Mouse (Mus musculus) kidney, postnatal 36 days (tissue): Measurements from ENCODE around the gene Mrpl27.
"Not testable (repeated sequence)": the region's sequence is repeated elsewhere in the genome, so short reads cannot be mapped to it uniquely, and the experiment has no call there.

Experiments
- DNase-seq, 2 experiments: peaks; one replicate each; pipeline ENCODE4 v3.0.0; 2021 to 2022; ENCODE audit warnings: mixed read lengths in 2 of 2

The Mrpl27 gene

DNA sequence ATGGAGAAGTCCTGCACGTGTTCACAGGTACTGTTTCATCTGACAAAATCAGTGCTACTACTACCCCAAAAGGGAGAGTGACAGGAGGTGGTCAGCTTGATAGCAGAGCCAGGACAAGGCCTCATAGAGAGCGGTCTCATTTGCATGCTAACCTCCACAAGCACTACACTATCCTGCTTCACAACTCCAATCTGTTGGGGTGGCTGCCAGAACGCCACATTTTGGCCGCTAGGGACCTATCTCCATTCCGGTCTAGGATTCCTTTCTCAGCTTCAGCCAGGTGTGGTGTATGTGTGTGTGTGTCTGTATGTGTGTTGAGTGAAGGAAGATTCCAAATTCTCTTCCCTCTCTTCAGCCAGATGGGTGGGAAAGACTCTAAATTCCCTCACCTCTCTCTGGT, 21.9 kb downstream of the Mrpl27 start:
- DNase-seq = peak in 1 of 2 experiments; percentile 32

DNA sequence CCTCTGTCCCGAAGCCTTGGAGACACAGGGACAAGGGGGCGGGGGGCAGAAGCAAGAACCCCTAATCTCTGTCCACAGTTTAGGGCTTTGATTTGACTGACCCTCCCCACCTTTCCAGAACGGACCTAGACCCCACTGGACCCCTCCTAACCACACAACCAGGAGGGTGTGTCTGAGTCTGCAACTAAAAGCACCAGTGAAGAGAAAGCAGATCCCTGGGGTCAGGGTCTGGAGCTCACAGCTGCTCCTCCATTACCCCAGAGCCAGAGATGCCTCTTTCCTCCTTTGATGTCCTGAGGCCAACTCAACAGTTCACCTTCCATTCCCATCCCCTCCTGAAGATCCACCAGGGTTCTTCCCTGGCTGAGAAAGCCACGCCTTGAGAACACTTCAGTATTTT, 22.7 kb downstream of the Mrpl27 start:
- no peak for DNase-seq

DNA sequence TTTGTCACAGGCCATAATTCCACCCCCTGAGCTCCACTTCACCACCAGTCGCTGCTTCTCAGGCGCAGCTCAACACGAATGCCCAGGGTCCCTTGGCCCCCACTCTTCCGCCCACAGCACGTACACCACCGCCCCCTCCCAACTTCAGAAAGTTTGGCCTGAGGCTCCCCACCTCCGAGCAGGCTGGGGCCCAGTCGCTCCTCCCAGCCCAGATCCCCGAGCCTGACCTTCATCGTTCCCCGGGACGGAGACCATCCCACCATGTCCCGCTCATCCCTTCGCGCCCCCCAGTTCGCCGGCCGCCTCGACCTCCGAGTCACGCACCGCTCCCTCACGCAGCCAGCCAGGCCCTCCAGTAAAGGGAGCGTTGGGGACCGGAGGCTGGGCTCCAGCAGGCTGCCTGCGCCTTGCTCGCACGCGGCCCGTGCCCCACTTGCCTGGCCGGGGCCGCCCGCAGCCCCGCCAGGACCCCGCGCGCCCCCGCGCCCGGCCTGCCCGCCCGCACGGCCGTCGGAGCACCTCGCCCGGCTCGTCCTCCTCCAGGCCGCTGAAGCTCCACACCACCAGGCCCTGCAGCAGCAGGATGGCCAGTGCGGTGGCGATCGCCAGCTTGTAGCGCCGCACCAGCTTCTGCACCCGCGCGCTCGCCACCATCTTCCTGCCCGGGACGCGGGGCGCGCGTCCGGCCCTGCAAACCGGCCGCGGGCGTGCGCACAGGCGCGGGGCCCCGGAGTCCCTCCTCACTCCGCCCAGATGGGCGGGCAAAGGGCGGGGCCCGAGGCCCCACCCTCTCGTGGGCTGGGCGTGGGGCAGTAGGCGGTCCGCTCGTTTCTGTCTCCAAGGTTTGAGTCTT, 23.4 kb downstream of the Mrpl27 start, which contains the start of gene Xylt2:
TSS of gene Xylt2 (minus strand) at position 762 of the 853 bp plus-strand sequence.
- DNase-seq = peak; percentile 91 to 96

DNA sequence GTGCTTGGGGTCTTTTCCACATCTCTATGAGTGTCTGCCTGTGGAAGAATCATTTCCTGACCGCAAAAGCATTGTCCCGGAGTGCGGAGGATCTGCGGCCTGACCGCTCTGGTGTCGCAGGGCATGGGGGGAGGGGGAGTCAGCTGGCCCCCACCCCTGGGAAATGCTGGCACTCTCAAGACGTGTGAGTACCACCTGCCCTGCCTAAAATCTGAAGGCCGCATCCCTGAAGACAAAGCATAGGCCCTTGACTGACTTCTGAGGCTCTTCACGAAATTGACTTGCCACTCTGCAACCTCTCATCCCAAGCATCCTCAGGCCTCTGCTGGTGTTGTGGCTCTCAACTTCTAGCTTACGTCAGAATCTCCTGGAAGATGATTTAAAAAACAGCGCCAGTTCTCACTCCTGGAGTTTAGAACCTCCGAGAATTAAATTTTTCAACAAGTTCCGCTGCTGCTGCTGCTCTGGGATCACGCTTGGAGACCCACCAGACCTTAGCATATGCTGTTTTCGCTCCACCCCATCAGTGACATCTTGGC, 24.1 kb downstream of the Mrpl27 start:
- no peak for DNase-seq

DNA sequence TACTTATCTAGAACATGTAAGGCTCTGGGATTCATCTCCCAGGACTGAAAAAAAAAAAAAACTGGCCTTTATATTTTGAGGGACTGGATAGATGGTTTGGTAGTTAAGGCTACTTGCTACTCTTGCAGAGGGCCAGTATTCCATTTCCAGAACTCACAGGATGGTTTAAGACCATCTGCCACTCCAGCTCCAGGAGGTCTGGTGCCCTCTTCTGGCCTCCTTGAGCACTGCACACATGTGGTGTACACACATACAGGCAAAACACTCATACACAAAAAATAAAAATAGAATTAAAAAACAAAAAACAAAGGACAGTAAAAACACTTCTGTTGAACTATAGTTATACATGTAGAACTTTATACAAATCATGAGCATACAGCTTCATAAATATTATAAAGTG, 27.1 kb downstream of the Mrpl27 start:
- no peak for DNase-seq

DNA sequence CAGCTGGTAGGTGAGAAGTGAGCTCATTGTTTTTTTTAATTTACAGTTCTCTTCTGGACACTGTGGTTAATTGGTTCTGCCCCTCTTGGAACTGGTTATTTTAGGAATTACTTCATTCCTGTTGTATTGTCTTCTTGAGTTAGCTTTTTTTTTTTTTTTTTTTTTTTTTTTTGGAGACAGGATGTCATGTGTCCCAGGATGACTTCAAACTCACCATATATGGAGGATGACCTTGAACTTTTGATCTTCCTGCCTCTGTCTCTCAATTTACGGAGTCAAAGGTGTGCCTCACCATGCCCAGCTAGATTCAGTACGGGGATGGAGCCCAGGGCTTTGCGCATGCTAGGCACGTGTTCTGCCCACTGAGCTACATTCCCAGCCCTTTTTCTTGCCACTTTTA, 28.1 kb downstream of the Mrpl27 start:
- DNase-seq = peak in 1 of 2 experiments; percentile 21

DNA sequence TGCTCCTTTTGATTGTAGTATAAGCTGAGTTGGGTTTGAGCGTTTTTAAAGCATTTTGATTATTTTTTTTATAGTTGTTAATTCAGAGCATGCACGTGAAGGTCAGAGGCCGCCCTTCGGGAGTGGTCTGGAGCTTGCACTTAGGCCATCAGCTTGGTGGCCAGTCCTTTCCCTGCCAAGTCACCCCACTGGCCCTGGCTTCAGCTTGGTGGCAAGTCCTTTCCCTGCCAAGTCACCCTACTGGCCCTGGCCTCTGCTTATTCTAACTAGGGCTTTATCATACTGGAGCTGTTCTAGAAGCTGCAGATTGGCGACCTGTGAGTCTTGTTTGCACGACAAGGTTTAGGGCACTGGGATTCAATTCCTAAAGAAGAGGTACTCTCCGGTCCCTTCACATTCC, 28.9 kb downstream of the Mrpl27 start:
- no peak for DNase-seq

DNA sequence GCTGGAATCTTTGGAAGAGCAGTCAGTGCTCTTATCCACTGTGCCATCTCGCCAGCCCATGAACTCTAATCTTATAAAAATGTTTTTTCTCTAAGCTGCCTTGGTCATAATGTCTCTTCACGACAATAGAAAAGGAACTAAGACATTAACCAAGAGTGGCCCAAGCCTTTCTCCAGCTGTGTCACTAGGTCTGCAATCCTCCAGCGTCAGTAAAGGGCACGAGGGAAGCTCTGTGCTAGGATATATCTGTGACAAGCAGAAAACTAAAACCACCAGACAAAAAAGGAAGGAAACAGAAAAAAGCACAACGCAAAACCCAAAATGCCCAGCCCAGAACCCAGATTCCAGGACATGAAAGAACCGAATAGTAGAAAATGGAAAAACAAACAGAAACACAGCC, 33.6 kb downstream of the Mrpl27 start:
- no peak for DNase-seq

DNA sequence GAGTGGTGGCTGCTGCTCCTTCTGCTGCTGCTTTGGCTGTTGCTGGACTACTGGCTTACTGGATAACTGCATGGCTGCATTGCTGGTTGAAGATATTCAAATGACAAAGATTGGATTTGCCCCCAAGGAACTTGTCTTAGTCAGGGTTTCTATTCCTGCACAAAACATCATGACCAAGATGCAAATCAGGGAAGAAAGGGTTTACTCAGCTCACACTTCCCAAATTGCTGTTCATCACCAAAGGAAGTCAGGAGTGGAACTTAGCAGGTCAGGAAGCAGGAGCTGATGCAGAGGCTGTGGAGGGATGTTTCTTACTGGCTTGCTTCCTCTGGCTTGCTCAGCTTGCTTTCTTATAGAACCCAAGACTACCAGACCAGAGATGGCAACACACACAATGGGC, 38.9 kb downstream of the Mrpl27 start:
- not testable (repeated sequence) for DNase-seq

DNA sequence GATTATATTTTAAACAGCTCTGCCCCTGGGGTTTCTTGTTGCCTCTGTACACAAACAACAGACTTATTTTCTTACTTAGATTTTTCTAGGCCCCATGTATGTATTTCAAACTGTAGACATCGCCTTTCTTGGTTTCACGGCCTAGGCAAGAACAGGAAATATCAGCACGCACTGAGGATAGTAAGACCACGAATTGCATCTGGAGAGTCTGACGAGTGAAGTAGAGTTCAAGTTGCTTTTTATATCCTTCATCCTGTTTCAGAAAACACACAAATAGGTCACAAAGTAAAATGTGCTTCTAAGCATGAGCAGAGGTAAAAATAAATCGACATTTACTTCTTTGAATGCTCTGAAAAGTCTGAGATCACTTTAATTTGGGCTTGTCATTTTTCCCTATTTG, 41.9 kb downstream of the Mrpl27 start:
- no peak for DNase-seq

DNA sequence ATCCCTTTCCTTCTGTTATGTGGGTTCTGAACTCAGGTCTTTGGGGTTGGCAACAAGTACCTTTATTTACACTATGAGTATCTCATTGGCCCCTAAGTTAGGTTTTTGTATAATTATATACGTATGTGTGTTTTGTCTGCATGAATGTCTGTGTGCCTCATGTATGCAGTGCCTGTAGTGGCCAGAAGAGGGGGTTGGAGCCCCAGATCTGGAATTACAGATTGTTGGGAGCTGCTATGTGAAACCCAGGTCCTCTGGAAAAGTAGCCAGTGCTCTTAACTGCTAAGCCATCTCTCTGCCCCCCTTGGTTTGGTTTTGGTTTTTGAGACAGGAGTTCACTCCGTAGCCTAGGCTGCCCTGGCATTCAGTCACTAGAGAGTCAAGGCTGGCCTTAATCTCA, 43.6 kb downstream of the Mrpl27 start:
- no peak for DNase-seq

DNA sequence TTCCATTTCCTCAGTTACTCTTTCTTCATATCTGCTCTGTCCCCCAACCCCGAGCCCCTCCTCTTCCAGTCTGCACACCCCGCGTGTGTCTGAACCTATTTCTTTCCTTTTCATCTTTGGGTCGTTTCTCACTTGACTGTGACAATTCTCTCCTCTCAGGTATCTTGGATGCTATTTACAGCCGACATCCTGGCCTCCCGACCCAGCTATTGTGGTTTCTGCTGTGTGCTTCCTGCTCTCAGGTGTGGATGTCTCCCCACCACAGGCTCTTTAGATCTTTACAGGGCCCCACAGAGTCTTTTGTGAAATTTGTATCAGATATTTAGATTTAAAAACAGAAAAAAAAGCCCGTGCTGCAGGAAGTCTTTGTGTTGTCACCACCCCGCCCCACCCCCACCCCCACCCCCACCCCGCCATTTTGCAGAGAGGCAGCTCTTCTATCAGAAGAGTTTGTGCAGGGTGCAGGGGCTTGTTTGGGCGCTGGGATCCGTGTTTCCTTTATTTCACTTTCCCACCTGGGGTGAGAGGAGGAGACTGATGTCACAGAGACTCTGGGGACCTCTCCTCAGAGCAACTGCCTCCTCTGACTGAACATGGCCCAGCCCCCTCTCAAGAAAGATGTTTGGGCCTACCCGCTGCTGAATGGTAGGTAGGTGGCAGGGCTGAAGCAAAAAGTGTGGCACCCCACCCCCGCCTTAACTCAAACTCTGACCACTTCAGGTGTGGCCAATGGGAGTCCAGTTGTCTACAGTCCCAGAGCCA, 44.3 kb downstream of the Mrpl27 start:
- DNase-seq = no peak

DNA sequence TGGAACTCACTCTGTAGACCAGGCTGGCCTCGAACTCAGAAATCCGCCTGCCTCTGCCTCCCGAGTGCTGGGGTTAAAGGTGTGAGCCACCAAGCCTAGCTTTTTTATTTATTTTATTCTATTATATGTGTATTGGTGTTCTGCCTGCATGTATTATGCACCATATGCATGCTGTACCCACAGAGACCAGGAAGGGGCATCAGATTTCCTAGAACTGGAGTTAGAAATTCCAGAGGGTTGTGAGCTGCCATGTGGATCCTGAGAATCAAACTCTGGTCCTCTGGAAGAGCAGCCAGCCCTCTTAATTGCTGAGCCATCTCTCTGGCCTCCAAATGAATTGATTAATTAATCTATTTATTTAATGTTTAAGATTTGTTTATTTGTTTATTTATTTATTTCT, 45.8 kb downstream of the Mrpl27 start:
- no peak for DNase-seq

DNA sequence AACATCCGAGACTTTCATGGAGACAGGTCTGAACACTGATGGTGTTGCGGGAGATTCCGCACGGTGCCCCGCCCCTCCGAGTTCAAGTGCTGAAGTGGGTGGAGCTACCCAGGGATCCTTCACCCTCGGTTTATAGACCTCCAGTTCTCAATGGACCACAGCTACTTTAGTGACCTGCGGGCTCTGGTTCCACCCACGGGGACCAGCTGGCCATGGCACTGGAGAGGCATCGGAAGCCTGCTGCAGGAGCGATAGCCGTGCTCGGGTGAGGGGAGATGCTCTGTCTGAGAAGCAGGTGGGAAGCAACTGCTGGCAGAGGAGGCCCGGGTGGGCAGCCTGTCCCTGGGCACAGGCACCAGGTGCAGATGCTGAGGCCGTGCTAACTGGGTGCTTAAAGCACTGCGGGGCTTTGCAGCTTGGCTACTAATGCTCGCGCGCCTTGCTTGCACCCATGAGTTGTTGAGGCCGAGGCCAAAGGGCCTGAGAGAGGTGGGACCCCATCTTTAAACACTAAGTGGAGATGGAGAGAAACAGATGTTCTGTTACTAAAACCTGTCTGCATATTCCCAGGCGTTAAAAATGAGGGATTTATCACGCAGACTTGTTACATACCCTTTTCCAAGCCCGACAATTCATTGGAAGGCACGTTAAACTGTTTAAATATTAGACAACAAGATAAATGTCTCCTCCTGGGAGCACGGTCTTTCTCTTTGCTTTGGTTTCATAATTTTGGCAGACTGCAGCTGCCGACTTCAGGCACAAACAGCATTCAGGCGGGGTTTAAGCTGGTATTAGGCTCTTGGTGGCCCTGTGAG, 48.0 kb downstream of the Mrpl27 start:
- peak in 1 of 2 experiments; percentile 9 for DNase-seq

DNA sequence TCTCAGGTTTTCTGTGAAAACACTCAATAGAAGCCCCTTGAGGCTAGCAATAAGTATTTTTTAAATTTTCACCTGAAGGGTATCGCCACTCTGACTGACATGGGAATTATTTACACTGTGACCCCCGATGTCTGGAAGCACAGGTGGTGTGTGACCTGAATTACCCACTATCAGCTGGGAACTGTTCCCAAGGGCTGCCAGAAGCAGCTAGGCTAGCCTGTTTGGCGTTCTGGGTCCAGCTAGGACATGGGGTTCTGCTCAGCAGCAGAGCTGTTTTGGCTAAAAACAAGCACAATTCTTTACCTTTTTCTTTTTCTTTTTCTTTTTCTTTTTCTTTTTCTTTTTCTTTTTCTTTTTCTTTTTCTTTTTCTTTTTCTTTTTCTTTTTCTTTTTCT, 48.6 kb downstream of the Mrpl27 start:
- DNase-seq = no peak

DNA sequence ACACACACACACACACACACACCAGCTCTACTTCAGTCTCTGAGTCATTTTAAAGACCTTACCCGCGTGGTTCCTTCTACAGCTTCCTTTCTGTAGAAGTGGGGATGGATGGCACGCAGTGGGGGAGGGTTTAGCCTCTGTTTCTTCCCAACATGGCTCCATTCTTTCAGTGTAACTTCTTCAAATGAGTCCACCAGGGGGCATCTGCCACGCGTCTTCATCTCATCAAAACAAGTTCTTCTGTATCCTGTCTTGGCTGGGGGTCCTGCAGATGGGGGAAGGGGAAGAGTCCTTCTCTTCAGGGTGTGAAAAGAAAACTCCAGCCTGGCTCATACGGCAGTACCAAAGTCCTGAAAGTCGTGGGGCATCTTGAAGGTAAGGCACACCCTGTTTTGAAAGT, 50.5 kb downstream of the Mrpl27 start:
- no peak for DNase-seq

DNA sequence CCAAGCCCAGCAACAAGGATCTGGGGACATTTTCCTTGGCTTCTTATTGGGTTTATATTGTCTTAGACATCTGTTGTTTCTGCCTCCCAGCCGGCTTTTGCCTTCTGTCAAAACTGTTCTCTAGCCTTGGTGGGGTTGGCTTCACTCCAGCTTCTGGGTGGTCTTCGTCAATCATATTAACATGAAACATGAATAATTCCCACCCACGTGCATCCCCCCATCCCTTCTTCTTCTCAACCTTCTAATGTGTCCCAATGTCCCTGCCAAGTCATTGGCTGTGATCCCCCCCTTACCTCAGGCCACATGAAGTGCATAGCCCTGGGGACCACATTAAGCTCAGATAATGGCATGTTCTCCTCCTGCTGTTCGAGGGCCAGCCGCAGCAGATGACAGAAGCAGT, 50.9 kb downstream of the Mrpl27 start, which contains the start of gene Gm11541:
TSS of gene Gm11541 (minus strand) at position 28 of the 400 bp plus-strand sequence.
- DNase-seq = no peak
